Mouse (Mus musculus): ENCODE measurements around the gene Srp14. TPM values are rescaled to one million over a fixed set of nuclear protein-coding genes. Genes with fewer than 3 reads are reported as not detected.
A peak's percentile ranks its signal among the peaks of the same experiment; 100 is the strongest.

Srp14 gene
- total RNA-seq (2022): 100 to 1,000 TPM; 238 to 265 (median 255) TPM

GRCm38 (mm10) chr2:118479550-118479909, at the start of gene Srp14:
TSS of gene Srp14 (minus strand) at chr2:118479711.
- DNase-seq: peak; percentile 87

GRCm38 (mm10) chr2:118526545-118526944, 47.0 kb upstream of the Srp14 start:
- DNase-seq: no peak

GRCm38 (mm10) chr2:118524811-118525210, 45.3 kb upstream of the Srp14 start:
- DNase-seq: no peak

- DNase-seq: no peak
Observed at GRCm38 (mm10) chr2:118523163-118523730, 43.7 kb upstream of the Srp14 start.

- no peak for DNase-seq
Observed at GRCm38 (mm10) chr2:118522265-118522664, 42.8 kb upstream of the Srp14 start.

GRCm38 (mm10) chr2:118520042-118520933, 40.8 kb upstream of the Srp14 start:
- DNase-seq: no peak

GRCm38 (mm10) chr2:118512418-118513377, 33.2 kb upstream of the Srp14 start:
- DNase-seq: no peak

- no peak for DNase-seq
Observed at GRCm38 (mm10) chr2:118511779-118512417, 32.4 kb upstream of the Srp14 start.

GRCm38 (mm10) chr2:118510447-118511310, 31.2 kb upstream of the Srp14 start:
- peak; percentile 94 for DNase-seq

- no peak for DNase-seq
Observed at GRCm38 (mm10) chr2:118509688-118510446, 30.4 kb upstream of the Srp14 start.

- no peak for DNase-seq
Observed at GRCm38 (mm10) chr2:118507126-118507525, 27.6 kb upstream of the Srp14 start.

GRCm38 (mm10) chr2:118500191-118500590, 20.7 kb upstream of the Srp14 start:
- DNase-seq: no peak

- no peak for DNase-seq
Observed at GRCm38 (mm10) chr2:118499135-118499961, 19.8 kb upstream of the Srp14 start.

- DNase-seq: no peak
Observed at GRCm38 (mm10) chr2:118498476-118498875, 19.0 kb upstream of the Srp14 start.

GRCm38 (mm10) chr2:118497890-118498289, 18.4 kb upstream of the Srp14 start:
- DNase-seq: no peak

GRCm38 (mm10) chr2:118495024-118495423, 15.5 kb upstream of the Srp14 start:
- no peak for DNase-seq

GRCm38 (mm10) chr2:118491741-118492395, 12.4 kb upstream of the Srp14 start:
- DNase-seq: no peak

- no peak for DNase-seq
Observed at GRCm38 (mm10) chr2:118491281-118491731, 11.8 kb upstream of the Srp14 start.

All from adrenal gland, adult 8-10 months (tissue).